Mouse (Mus musculus): Measurements from ENCODE around the gene Mllt3. TPM values are rescaled to one million over a fixed set of nuclear protein-coding genes. Genes with fewer than 3 reads are reported as not detected.

Mllt3 gene
- total and polyA plus RNA-seq, 3 experiments = 15.4 to 75.3 TPM; not detected in 1

- H3K36me3 ChIP-seq (ENCODE audit: control insufficient read depth in 1 of 2, insufficient read depth in 2 of 2, low read length in 2 of 2) = no peaks in the 10 kb centered on the region
- H3K27ac ChIP-seq (ENCODE audit: control insufficient read depth, low read depth, low read length) = no peak overlapping the region
- DNase-seq (ENCODE audit: low read depth, low spot score) = no peak
- no peaks in the 10 kb centered on the region for H3K79me2 ChIP-seq (ENCODE audit: control insufficient read depth, insufficient read depth, low read length, poor library complexity)
- no peak overlapping the region for H3K4me3 ChIP-seq (ENCODE audit: control insufficient read depth in 1 of 2, insufficient read depth in 1 of 2, low read depth in 2 of 2, low read length in 2 of 2)
- H3K27me3 ChIP-seq (ENCODE audit: control insufficient read depth in 1 of 2, insufficient read depth in 2 of 2, low read length in 2 of 2) = no peaks in the 10 kb centered on the region
- H3K9me3 ChIP-seq (replicated peaks; ENCODE audit: insufficient read depth, low read length) = no peaks in the 10 kb centered on the region
- no peak overlapping the region for H3K9ac ChIP-seq (ENCODE audit: control insufficient read depth, low read depth, low read length, poor library complexity, severe bottlenecking)
- TF ChIP-seq CTCF (IDR thresholded peaks at IDR 0.05 in 2 of 3, conservative IDR thresholded peaks at IDR 0.05 in 1 of 3; ENCODE audit: control insufficient read depth in 1 of 3, insufficient read depth in 1 of 3, low read depth in 2 of 3, low read length in 3 of 3, poor library complexity in 1 of 3, severe bottlenecking in 1 of 3) (no peak), E2F4 (IDR thresholded peaks at IDR 0.05; ENCODE audit: borderline replicate concordance, low read depth, low read length) (no peak), POLR2AphosphoS5 (IDR thresholded peaks at IDR 0.05; ENCODE audit: borderline replicate concordance, low read depth, low read length) (no peak), NRF1 (IDR thresholded peaks at IDR 0.05; ENCODE audit: insufficient read depth, low read depth, low read length, poor library complexity, severe bottlenecking) (no peak), EP300 (IDR thresholded peaks at IDR 0.05; ENCODE audit: low read depth in 1 of 2, low read length in 2 of 2) (no peak), POLR2A (IDR thresholded peaks at IDR 0.05; ENCODE audit: control insufficient read depth in 1 of 2, insufficient read depth in 1 of 2, low read depth in 1 of 2, low read length in 2 of 2, poor library complexity in 1 of 2) (no peak), TBP (IDR thresholded peaks at IDR 0.05; ENCODE audit: low read depth, low read length) (no peak), MEF2A (IDR thresholded peaks at IDR 0.05; ENCODE audit: extremely low read depth, insufficient replicate concordance, low read depth, low read length, poor library complexity, severe bottlenecking) (no peak), POLR2AphosphoS2 (IDR thresholded peaks at IDR 0.05; ENCODE audit: low read length) (no peak), ELF1 (IDR thresholded peaks at IDR 0.05; ENCODE audit: low read depth, low read length) (no peak), MYC (IDR thresholded peaks at IDR 0.05; ENCODE audit: low read depth, low read length) (no peak), SIN3A (IDR thresholded peaks at IDR 0.05; ENCODE audit: low read length) (no peak), HCFC1 (IDR thresholded peaks at IDR 0.05; ENCODE audit: low read depth, low read length) (no peak), RAD21 (IDR thresholded peaks at IDR 0.05; ENCODE audit: low read depth, low read length) (no peak), KAT2A (conservative IDR thresholded peaks at IDR 0.05; ENCODE audit: low read depth, low read length) (no peak), MAX (IDR thresholded peaks at IDR 0.05; ENCODE audit: low read length) (no peak), MAFK (IDR thresholded peaks at IDR 0.05; ENCODE audit: borderline replicate concordance, low read depth, low read length) (no peak), JUND (IDR thresholded peaks at IDR 0.05; ENCODE audit: low read depth, low read length) (no peak), TAL1 (IDR thresholded peaks at IDR 0.05; ENCODE audit: low read length) (no peak)
- H3K4me1 ChIP-seq (ENCODE audit: control insufficient read depth in 1 of 2, insufficient read depth in 2 of 2, low read length in 2 of 2) = no peaks in the 10 kb centered on the region
Observed at GRCm38 (mm10) chr4:87840210-87840910, 192.8 kb downstream of the Mllt3 start.

DNA sequence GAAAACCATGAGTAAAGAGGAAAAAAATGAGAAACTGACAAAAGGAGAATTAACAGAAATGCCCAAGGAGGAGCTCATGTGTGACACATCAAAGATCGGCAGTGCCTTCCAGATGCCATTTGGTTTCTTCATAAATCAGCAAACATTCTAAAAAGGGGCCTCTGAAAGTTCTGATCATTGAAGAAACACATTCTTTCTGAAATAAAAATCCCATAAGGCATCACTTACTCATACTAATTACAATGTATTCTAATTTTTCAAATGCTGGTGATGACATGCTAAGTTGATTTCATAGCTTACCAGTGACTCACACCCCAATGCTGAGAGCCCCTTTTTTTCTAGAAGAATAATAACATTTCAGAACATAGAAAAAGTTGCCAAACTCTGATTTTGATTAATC, 194.4 kb downstream of the Mllt3 start:
- H3K79me2 ChIP-seq (ENCODE audit: control insufficient read depth, insufficient read depth, low read length, poor library complexity) = no peaks in the 10 kb centered on the region
- no peak overlapping the region for H3K9ac ChIP-seq (ENCODE audit: control insufficient read depth, low read depth, low read length, poor library complexity, severe bottlenecking)
- no peak overlapping the region for H3K4me3 ChIP-seq (ENCODE audit: control insufficient read depth in 1 of 2, insufficient read depth in 1 of 2, low read depth in 2 of 2, low read length in 2 of 2)
- H3K4me1 ChIP-seq (ENCODE audit: control insufficient read depth in 1 of 2, insufficient read depth in 2 of 2, low read length in 2 of 2) = no peaks in the 10 kb centered on the region
- no peaks in the 10 kb centered on the region for H3K36me3 ChIP-seq (ENCODE audit: control insufficient read depth in 1 of 2, insufficient read depth in 2 of 2, low read length in 2 of 2)
- no peak for DNase-seq (ENCODE audit: low read depth, low spot score)
- no peaks in the 10 kb centered on the region for H3K9me3 ChIP-seq (replicated peaks; ENCODE audit: insufficient read depth, low read length)
- no peak for TF ChIP-seq NELFE (IDR thresholded peaks at IDR 0.05; ENCODE audit: low read depth, low read length)
- no peak for TF ChIP-seq GATA1 (IDR thresholded peaks at IDR 0.05; ENCODE audit: low read depth, low read length)
- TF ChIP-seq TBP (IDR thresholded peaks at IDR 0.05; ENCODE audit: low read depth, low read length) = no peak
- TF ChIP-seq SIN3A (IDR thresholded peaks at IDR 0.05; ENCODE audit: low read length) = no peak
- no peak for TF ChIP-seq CHD1 (IDR thresholded peaks at IDR 0.05; ENCODE audit: low read depth, low read length)
- no peak for TF ChIP-seq MEF2A (IDR thresholded peaks at IDR 0.05; ENCODE audit: extremely low read depth, insufficient replicate concordance, low read depth, low read length, poor library complexity, severe bottlenecking)
- TF ChIP-seq UBTF (IDR thresholded peaks at IDR 0.05; ENCODE audit: borderline replicate concordance, insufficient read depth, low read depth, low read length) = no peak
- TF ChIP-seq POLR2AphosphoS5 (IDR thresholded peaks at IDR 0.05; ENCODE audit: borderline replicate concordance, low read depth, low read length) = no peak
- no peak for TF ChIP-seq CHD2 (IDR thresholded peaks at IDR 0.05; ENCODE audit: low read length)
- TF ChIP-seq RCOR1 (IDR thresholded peaks at IDR 0.05; ENCODE audit: low read depth, low read length) = no peak
- TF ChIP-seq KAT2A (conservative IDR thresholded peaks at IDR 0.05; ENCODE audit: low read depth, low read length) = no peak
- no peak for TF ChIP-seq POLR2A (IDR thresholded peaks at IDR 0.05; ENCODE audit: control insufficient read depth in 1 of 2, insufficient read depth in 1 of 2, low read depth in 1 of 2, low read length in 2 of 2, poor library complexity in 1 of 2)
- no peak for TF ChIP-seq ELF1 (IDR thresholded peaks at IDR 0.05; ENCODE audit: low read depth, low read length)
- no peak for TF ChIP-seq MXI1 (IDR thresholded peaks at IDR 0.05; ENCODE audit: low read depth, low read length)
- TF ChIP-seq GABPA (IDR thresholded peaks at IDR 0.05; ENCODE audit: low read depth, low read length) = no peak
- no peak for TF ChIP-seq EP300 (IDR thresholded peaks at IDR 0.05; ENCODE audit: low read depth in 1 of 2, low read length in 2 of 2)
- no peaks in the 10 kb centered on the region for H3K27me3 ChIP-seq (ENCODE audit: control insufficient read depth in 1 of 2, insufficient read depth in 2 of 2, low read length in 2 of 2)
- H3K27ac ChIP-seq (ENCODE audit: control insufficient read depth, low read depth, low read length) = no peak overlapping the region

All from MEL (cell line).